Mouse (Mus musculus) left cerebral cortex, adult 18-20 months (tissue): ENCODE data around the gene Tmem56. TPM values are rescaled to one million over a fixed set of nuclear protein-coding genes. Genes with fewer than 3 reads are reported as not detected.

Experiments used
- DNase-seq, 2 experiments: peaks; one replicate each; pipeline ENCODE4 v3.0.0; 2021 to 2022; ENCODE audit warnings: low spot score in 2 of 2, mixed read lengths in 1 of 2
- total RNA-seq, 2 experiments: library from RNA; stranded (reverse); gene quantifications; 2 replicates each; pipeline ENCODE4 v1.2.3; 2021

The Tmem56 gene
- total RNA-seq, 2 experiments from 2014 or later = 48.2 to 48.6 TPM

DNA sequence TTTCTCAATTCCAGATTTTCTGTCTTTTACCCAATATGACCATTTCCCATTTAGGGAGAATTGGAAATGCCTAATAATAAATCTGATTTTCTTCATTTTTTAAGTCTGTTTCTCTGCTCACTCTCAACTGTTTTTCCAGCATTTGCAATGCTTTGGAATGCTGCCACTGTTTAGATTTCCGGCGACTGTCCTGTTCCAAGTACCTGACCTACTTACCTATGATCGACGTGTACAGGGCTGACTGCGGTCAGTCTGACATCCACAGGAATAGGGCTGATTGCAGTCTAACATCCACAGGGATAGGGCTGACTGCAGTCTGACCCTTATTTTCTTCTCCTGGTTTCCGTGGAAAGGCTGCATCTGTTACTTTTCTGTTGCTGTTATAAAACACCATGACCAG, 2.3 kb upstream of the Tmem56 start:
- no peak for DNase-seq

DNA sequence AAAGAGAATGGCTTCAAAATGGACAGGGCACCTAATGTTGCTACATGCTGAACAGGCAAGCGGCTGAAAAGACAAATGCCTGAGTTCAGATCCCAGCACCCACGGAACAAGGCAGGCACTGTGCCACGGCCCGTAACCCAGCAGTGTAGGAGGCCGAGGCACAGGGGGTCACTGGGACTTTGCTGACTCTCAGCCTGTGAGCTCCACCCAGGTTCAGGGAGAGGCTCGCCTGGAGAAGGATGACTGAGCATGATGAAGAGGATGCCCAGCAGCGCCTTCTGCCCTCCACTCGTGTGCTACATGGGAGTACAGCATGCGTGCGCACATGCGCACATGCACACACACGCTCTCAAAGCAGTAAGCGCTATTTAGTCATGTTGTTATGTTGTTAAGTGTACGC, 3.2 kb downstream of the Tmem56 start:
- DNase-seq = no peak

DNA sequence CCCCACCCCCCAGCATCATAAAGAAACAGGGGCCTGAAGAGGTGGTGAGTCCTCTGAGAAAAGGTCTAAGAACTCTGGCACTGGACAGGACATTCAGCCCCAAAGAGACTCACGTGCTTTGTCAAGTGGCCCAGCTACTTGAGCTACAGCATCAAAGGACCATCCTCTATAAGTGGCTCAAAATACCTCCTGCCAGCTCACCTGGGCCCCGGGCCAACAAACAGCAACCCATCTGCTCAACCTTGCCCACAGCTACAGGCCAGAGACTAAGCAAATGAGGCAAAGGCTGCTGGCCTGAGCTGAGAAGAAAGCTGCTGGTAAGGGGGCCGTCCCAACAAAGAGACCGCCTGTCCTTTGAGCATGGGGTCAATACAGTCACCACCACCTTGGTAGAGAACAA, 5.3 kb downstream of the Tmem56 start:
- no peak for DNase-seq

DNA sequence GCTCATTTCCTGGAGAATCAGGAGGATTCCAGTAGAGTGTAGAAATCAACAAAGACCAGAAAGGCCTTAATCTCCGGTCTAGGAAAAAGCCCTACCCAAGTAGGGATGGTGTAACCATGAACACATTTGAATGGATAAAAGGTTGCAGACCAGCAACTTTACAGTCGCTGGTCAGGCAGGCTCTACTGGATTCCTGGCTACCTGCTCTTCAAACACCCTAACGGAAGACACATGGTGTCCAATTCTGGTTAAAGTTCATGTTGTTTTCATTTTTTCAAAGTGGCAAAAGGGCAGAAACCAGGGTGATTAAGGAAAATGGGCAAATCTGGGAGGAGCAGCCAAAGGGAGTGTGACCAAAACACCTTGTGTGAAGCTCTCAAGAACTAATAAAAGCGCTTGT, 5.9 kb downstream of the Tmem56 start:
- no peak for DNase-seq

DNA sequence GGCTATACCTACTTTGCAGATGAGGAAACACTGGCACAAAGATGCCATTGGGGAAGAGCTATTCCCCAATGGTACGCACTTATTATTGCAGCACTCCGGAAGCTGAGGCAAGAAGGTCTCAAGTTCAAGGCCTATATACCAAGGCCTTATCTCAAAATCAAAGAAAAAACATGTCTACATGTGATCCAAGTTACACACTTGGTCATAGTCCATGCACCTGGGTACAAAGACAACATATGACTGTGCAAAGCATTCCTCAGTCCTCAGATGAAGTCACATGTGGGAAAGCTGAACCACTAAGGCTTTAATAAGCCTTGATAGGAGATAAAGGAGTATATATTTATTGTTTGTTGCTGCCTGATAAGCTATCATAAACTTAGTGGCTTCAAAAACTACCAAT, 8.9 kb downstream of the Tmem56 start:
- DNase-seq = no peak

DNA sequence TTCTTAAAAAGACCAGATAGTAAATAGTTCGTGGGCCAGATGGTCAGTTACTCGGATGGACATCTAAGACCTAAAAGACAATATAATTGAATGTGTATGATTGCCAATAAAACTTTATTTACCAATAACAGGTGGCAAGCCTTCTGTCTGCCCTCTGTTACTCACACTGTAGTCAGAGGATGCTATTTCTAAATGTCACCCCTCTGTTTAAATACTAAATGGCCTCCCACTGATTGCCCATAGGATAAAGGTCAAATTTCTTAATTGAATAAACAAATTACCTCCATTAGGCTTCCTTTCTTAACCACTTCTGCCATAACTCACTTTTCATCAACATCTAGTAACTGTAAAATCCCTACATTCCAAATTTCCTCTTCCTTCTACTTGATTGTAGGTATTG, 10.3 kb downstream of the Tmem56 start:
- DNase-seq = no peak

DNA sequence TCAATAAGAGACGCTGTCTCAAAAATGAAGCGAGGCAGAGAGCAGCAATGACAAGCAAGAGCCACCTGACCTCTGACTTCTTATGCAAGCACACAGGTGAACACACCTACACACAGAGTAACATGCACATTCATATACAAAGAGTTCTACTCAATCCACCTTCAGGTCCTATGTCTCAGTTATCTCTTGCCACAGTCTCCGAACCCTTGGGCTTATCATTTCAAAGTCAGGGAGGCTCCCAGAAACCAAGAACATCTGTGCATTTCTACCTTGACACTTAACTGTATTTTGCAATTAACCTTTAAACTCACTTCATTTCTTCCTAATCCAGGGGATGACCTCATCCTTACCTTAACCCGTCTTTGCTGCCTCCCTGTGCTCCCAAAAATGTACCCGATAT, 15.6 kb downstream of the Tmem56 start:
- no peak for DNase-seq

DNA sequence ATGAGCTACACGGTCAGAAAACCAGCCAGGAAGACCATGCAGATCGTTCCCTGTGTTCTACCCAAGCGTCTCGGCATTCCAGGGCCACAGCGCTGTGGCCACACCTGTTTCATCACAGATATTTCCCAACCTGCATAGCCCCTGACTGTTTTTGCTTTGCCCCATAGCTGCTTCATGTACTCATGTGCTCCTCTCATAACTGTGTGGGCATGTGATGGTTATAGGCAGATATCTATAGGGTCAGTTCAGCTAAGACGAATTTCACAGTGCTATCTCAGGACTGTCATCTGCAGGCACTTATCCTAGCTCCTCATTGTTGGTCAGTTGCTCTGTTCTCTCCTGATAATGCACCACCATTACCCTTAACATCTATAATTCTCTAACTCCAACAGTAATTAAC, 18.7 kb downstream of the Tmem56 start:
- no peak for DNase-seq

DNA sequence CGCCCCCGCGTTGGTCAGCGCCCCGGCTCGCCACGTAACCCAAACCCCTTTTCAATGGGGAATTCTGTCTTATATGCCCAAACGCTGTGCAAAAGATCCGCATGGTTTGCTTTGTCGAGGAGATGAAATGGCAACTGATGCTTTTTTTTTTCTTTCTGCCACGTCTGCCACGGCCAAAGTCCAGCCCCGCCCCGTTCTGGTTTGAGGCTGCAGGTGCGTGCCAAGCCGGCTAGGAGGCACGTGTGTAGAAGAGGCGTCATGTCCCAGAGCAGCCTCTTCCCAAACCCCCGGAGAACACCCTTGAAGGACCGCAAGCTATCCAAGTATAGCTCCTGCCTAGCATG, 19.7 kb downstream of the Tmem56 start:
- DNase-seq = peak in 1 of 2 experiments; percentile 56

DNA sequence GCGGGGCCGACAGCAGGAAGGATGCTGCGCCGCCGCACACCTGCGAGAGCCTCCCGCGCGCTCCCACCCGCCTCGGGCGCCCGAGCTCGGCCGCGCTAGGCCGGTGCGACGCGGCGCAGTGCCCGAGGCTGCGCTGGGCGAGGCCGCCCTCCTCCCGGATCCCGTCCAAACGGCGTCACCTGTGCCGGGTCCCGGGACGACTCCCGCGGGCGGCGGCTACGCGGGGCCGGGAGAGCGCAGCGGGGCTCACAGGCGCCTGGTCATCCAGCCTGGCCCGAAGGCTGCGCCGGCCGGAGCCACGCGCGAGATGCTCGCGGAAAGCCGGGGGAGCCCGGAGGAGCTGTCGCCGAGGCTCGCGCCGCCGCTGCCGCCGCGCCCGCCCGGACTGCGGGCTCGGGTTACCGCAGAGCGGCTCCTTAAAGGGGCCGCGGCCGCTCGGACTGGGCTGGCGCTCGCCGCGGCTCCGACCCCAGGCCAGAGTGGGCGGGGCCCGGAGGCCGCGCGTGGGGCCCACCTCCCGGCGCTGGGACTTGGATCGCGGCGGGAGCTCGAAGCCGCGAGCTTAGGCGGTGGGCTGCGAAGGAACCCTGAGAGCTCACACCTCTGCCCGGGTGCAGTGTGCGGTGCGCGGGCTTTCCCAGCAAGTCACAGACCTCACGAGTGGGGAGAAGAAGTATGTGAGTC, 20.2 kb downstream of the Tmem56 start:
- DNase-seq = peak; percentile 46 to 55

DNA sequence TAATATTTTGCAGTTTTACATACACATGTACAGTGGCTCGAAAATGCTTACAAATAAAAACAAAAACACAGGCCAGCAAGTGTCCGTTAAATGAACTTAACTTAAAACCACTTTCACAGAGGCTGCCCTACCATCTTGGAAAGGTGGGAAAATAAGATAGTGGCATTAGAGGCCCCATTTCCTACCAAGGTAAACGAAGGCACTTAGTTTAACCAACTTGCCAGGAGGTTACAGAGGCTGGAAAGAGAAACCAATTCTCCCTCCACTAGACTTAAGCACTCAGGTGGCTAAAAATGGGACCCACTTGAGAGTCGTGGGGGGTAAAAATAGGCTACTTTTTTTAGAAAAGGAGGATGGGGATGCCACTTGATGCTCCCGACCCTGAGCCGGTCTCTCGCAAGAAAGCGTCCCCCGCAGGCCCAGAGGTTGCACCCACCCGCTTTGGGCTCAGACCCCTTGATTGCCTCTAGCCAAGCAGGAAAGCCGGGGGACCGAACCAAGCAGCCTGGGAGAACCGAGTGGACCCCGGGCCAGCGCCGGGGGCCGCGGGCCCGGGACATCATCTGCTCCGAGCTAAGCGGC, 20.9 kb downstream of the Tmem56 start:
- peak in 1 of 2 experiments; percentile 29 for DNase-seq

DNA sequence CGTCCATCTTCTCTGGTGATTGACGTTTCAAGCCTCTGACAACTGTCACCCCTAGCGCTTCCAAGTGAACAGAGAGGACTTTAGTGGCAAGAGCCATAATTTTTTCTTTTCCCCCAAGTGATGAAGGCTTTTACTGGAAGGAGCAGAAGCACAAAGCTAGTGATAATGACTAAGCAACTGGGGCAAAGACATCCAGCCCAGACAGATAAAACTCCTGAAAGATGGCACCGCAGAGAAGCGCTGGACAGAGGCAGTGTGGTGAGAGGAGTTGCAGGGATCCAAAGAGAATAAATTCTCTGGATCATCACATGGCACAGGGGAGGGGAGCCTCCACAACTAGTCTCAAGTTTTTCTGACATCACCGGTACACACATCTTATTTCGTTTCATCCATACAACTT, 21.6 kb downstream of the Tmem56 start:
- DNase-seq = no peak

DNA sequence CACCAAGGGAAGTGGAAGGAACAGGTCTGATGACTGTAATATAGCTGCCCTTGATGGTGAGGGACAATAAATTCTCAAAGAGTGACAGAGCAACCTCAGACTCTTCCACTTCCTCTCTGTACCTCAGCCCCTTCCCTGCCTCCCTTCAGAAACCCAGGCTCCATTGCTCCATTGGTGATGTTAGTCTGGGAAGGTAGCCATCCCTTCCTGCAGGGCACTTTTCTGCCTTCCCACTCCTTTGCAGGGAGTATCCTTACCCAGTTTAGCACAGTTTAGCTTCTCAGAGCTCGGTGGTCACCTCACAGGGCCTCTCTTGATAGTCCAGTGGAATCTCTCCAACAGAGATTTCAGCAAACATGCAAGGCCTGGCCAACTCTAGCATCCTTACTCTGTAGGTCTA, 22.1 kb downstream of the Tmem56 start:
- no peak for DNase-seq

DNA sequence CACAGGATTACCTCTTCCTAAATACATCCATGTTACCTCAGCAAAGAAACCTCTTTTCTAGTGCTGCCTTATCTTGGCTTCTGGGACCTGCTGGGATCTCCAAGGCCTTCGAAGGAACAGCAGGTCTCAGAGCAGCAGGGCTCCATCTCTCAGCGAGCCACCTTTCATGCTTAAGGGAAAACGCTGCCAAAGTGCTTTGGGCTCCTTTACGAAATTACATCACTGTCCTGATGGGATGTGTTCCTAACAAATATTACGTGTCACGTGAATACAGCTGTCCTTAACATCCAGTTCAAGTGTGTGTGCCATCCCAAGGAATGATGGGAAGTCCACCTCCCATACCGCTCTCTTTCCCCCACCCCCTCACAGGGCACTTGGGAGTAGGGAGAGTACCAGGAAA, 22.9 kb downstream of the Tmem56 start:
- no peak for DNase-seq

DNA sequence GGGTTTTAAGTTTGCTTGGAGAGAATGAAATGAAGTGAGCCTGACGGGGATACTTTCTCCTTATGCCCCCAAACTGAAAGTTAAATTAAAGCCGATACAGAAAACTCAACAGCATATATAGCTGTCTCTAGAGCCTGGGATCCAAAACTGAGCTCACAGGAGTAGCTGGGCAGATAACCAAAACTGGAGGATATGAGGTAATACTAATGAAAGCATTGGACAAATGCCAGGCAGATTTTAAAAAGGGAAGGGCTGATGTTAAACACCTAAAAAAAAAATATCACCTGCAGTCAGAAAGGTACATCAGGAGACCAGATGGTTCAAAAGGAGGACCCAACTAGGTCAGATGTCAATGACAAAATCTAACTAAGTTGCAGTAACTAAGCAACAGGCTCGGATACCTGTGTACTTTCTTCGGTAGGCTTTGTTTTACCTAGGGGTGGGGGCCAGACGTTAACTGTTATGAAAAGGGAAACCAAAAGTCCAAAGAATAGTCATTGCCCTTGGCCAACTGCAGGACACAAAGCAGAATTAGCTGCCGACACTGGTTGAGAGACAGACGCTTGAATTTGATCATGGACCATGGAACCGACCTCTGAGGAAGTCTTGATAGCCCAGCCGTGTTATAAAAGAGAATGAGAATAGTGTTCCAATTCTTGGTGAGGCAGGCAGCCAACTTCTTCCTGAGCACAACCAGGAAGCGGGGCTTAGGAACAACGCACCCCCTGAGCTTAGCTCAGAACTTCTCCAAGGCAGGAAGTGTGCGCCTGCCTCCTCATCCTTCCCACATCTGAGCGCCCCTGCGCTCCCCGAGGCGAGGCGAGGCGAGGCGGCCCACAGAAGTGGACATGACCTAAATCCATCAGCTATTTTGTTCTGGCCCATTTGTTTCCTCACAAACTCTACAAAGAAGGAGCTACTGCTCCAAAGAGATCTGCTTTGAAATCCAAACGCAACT, 24.1 kb downstream of the Tmem56 start:
- peak; percentile 48 to 54 for DNase-seq

DNA sequence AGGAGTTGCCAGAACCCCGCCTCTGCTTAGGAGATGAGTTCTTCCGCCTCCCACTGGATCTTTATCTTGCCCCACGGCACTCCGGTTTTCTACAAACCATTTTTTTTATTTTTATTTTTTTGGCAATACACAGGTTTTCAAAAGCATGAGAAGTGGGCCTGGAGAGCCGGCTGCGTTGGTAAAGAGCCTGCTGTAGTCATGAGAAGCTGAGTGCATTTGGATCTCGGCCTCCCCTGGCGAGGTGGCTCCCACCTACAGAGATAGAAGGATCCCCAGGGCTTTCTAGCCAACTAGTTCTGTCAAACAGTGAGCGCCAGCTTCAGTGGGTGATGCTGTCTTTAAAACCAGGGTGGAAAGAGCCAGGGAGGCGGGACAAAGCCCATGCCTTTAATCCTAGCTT, 25.5 kb downstream of the Tmem56 start:
- DNase-seq = peak; percentile 52 to 76

DNA sequence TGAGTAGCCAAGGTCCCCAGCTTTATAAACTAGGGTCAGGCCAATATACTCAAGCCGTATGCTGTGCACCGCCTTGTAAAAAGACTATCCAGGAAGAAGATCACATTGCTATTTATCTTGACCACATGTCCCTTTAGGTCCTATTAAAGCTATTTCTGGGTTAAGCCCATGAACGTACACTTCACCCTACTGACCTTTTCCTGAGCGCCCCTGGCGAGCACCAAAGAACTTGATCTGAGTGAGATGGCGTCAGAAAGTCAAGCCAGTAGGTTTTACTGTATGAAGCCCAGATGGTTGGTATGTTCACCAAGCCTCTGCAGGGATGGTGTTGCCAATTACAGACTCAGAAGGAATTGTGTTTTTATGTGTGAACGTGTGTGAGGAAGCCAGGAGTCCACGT, 26.8 kb downstream of the Tmem56 start:
- no peak for DNase-seq

DNA sequence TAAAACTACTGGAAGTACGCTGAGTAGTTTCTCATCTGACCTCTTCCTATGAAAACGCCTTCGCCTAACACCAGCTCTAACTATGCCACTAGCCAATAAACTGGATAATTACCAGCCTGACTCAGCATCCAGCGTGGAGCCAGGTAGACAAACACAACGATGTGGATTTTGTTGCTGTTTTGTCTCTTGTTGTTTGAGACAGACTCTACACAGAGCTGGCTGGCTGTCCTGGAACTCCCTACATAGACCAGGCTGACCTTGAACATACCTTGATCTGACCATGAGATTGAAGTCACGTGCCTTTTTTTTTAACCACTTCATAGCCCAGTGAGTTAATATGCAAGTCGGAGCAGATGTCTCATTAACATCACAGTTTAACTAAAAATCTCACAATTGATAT, 27.4 kb downstream of the Tmem56 start:
- DNase-seq = no peak

DNA sequence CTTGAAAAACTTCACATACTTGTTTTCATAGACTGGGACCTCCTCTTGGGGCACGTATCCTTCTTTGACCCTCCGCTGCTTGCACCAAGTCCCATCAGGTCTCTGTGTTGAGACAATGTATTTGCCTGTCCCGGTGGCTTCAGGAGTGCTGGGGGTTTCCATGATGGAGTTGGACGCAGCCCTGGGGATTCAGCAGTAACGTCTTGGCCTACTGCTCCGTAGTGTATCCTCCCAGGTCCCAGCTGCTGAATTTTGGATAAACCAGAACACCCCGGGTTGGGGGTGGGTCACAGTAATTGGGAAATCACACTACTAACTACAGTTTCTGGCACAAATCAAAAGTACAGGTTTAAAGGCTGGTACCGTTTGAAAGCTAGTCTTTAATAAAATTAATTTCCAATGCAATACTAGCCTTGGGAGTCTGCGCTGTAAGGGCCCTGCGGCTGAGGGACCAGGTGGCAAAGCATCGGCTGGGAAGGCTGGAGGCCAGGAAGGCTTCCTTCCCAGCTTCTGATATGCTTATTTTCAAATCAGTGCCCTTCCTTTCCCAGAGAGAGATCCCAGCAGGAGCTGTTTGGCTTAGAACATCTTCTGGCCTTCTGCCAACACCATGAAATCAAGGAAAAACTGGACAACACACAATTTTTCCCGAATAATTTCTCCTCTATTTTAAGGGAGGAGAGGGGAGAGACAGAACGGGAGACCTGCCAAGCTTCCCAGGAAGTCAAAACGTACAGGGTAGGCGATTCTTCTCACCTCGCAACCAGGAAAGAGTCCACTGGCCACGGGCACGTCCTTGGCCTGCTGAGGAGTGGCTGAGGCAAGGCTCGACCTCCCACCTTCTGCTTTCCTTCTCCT, 32.1 kb downstream of the Tmem56 start:
- no peak for DNase-seq

DNA sequence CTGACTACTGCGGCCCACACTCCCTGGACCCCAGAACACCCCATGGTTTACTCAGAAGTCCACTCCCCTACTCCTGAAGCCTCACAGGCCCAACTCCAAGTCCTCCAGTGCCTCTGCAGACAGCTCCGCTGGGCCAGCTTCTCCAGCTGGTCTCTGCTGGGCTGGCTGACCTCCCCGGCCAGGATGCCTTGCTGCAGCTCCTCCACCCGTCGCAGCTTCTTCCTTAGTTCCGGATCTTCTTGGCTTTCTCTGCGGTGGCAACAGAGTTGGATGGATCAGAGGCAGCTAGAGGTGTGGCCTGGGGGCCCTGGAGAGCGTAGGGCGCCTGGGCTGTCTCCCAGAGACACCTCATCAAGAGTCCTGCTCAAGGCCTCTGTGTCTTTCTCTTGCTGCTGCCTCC, 32.9 kb downstream of the Tmem56 start:
- DNase-seq = no peak

DNA sequence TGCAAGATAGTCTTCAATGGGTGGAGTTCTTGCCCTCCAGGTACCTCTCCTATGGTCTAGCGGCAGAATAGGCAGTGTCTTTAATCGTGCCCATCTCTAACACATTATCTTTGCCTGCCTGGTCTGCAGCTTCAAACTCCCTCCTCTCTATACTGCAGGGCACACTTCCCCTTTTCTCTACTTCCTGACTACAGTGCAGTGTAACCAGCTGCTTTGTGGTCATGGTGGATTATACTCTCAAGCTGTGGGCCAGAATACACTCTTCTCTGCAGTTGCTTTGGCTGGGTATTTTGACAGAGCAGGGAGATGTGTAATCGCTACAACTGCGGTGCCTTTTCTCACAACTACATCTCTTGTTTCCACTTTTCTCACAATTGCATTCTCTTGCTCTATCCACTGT, 40.0 kb downstream of the Tmem56 start:
- DNase-seq = no peak
